Mouse (Mus musculus) embryonic facial prominence, embryonic 14.5 days (tissue): ENCODE data around the gene Arhgef25. TPM values are rescaled to one million over a fixed set of nuclear protein-coding genes. Genes with fewer than 3 reads are reported as not detected.

ENCODE experiments used
- ATAC-seq: fragments of 200-750 bp; cut with Nextera tagmentation; 2 replicates; pipeline ENCODE4 v1.8.0; 2017; ENCODE audit warnings: low read depth, moderate number of reproducible peaks, moderate TSS enrichment
- DNase-seq: peaks from one replicate; pipeline ENCODE4 v3.0.0-alpha.2; 2015; ENCODE audit warnings: low spot score
- H3K27ac ChIP-seq: fragments of 300-500 bp; sonication (generic); replicated peaks from 2 replicates; pipeline ENCODE4 v1.5.1; 2014; ENCODE audit warnings: low read depth, mild to moderate bottlenecking, low read length, moderate library complexity
- H3K27me3 ChIP-seq: fragments of 300-500 bp; sonication (generic); replicated peaks from 2 replicates; pipeline ENCODE4 v1.6.1; 2014; ENCODE audit warnings: low read length; ENCODE audit not compliant: control insufficient read depth, insufficient read depth
- H3K36me3 ChIP-seq: fragments of 300-500 bp; sonication (generic); 2 replicates; pipeline ENCODE4 v1.6.1; 2014; ENCODE audit warnings: low read length, mixed read lengths; ENCODE audit not compliant: control insufficient read depth, insufficient read depth
- H3K4me1 ChIP-seq: fragments of 300-500 bp; sonication (generic); 2 replicates; pipeline ENCODE4 v1.6.1; 2014; ENCODE audit warnings: antibody characterized with exemption, low read length; ENCODE audit not compliant: control insufficient read depth, insufficient read depth
- H3K4me2 ChIP-seq: fragments of 300-500 bp; sonication (generic); 2 replicates; pipeline ENCODE4 v1.6.1; 2014; ENCODE audit warnings: low read depth, mild to moderate bottlenecking, low read length, moderate library complexity, mixed read lengths
- H3K4me3 ChIP-seq: fragments of 300-500 bp; sonication (generic); 2 replicates; pipeline ENCODE4 v1.5.1; 2014; ENCODE audit warnings: low read depth, mild to moderate bottlenecking, low read length
- H3K9ac ChIP-seq: fragments of 300-500 bp; sonication (generic); 2 replicates; pipeline ENCODE4 v1.6.1; 2014; ENCODE audit warnings: low read depth, mild to moderate bottlenecking, low read length, moderate library complexity, mixed read lengths
- H3K9me3 ChIP-seq: fragments of 300-500 bp; sonication (generic); 2 replicates; pipeline ENCODE4 v1.6.1; 2016; ENCODE audit warnings: low read length; ENCODE audit not compliant: control insufficient read depth
- whole genome bisulfite sequencing: fragments of 180-500 bp; shearing (Covaris S2); extraction: QIAGEN DNeasy Blood & Tissue Kit; methylation state at CpG from one replicate; pipeline ENCODE4 v1.1.7; 2014; 5-methylcytosine and 5-hydroxymethylcytosine counted together
- polyA plus RNA-seq: library from polyadenylated mRNA; unstranded; fragments of >200 nt; fragmentation: Nextera tagmentation; extraction: Ambion mirVana; gene quantifications from 2 replicates; pipeline ENCODE4 v1.2.1, GENCODE M21; 2014

Gene Arhgef25
- polyA plus RNA-seq, 1 experiment from 2014 or later: 76.7 TPM

DNA sequence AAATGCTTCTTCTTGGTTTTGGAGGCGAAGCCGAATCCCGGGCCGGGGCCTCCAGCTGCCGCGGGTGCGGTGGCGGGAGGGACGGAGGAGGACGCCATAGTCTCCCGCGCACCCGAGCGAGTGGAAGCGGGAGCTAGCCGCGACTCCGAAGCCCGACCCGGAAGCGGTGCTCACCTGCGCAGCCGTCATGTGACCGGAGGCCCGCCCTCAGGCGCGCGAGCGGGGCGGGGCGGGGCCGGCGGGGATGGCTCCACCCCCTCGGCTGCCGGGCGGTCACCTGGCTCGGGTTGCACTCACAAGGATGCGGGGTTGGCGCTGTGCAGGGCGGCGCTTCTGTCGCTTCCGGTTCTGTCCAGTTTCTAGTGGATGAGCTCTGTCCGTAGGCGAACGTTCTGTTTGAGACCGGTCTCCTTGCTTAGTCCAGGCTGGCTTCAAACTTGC is 21.6 kb upstream of the Arhgef25 start, which contains the start of gene Pip4k2c:
Pip4k2c (minus strand) TSS at position 172 of the 441 bp plus-strand sequence.
- no peaks in the 10 kb centered on the region for H3K9me3 ChIP-seq
- peak; percentile 93 for DNase-seq
- H3K4me1 ChIP-seq: peaks cover 8% of the 10 kb centered on the region
- peak; percentile 97 for ATAC-seq
- H3K27me3 ChIP-seq: no peaks in the 10 kb centered on the region
- WGBS: under 1% methylated on average over 34 of the region's 47 CpGs
- no peak within 1 kb of the TSS for H3K27ac ChIP-seq
- peak within 1 kb of the TSS; percentile 69 for H3K4me2 ChIP-seq
- H3K9ac ChIP-seq: peak within 1 kb of the TSS; percentile 73
- H3K4me3 ChIP-seq: peak within 1 kb of the TSS; percentile 71
- peaks cover 18% of the 10 kb centered on the region for H3K36me3 ChIP-seq

DNA sequence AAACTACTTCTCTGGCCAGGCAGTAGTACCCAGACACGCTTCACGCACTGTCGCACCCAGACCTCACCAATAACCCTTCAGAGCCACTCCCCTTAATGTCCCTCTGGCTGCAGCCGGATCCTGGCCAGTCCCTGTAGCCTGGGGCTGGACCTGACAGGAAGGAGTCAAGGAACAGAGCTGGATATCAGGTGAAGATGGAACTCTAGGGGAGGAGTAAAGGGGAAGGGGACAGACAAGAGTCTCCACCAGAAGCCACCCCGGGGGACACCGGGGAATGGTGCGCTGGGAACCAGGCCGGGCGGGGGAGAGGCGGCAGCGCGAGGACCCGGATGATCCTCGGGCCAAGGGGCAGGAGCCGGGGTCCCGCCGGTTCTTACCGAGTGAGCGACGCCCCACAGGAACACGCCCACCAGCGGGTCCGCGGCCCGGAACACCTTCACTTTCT is 21.1 kb upstream of the Arhgef25 start:
- Histone ChIP-seq H3K9me3 (no peaks in the 10 kb centered on the region), H3K4me2 (peak overlapping the region; percentile 69), H3K27ac (no peak overlapping the region), H3K4me3 (peak overlapping the region; percentile 71), H3K4me1 (peaks cover 8% of the 10 kb centered on the region), H3K36me3 (peaks cover 23% of the 10 kb centered on the region), H3K27me3 (no peaks in the 10 kb centered on the region), H3K9ac (peak overlapping the region; percentile 73)
- under 1% methylated on average over 11 of the region's 25 CpGs for WGBS
- ATAC-seq (peak; percentile 56), DNase-seq (peak; percentile 7)

DNA sequence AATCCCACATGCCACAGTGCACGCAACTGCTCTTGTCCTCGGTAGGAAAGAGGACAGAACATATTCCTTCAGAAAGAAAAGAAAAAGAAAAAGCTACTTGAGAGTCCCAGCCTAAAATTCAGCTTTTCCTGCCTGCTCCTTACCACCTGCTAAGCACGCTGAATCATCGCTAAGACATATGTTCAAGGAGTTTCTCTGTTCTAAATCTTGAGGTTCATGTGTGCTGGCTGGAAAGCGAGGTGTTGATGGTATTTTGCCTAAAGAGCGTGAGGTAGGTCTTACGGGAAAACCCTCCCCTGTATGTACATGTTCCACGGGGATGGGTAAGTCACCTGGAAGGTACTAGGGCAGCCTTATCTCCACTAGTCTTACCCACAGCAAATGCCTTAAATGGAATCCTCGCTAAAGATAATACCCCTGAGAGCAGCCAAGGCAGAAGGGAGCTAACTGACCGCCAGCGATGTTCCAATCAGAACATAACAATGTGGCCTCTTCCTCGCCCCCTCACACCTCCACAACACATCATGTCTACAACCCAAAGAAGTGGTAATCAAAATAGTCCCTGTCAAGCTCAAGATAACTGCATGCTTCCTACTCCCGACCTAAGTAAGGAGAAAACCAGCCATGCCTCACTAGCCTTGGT is 20.2 kb upstream of the Arhgef25 start:
- Histone ChIP-seq H3K36me3 (peaks cover 31% of the 10 kb centered on the region), H3K9ac (peak overlapping the region; percentile 73; the same call in 1 of the 2 replicates), H3K27ac (no peak overlapping the region), H3K9me3 (no peaks in the 10 kb centered on the region), H3K4me2 (peak overlapping the region; percentile 69), H3K4me1 (peaks cover 8% of the 10 kb centered on the region), H3K4me3 (peak overlapping the region; percentile 71; the same call in 1 of the 2 replicates), H3K27me3 (no peaks in the 10 kb centered on the region)
- 84% methylated on average over 13 of the region's 13 CpGs for WGBS
- DNase-seq (no peak), ATAC-seq (no peak)

DNA sequence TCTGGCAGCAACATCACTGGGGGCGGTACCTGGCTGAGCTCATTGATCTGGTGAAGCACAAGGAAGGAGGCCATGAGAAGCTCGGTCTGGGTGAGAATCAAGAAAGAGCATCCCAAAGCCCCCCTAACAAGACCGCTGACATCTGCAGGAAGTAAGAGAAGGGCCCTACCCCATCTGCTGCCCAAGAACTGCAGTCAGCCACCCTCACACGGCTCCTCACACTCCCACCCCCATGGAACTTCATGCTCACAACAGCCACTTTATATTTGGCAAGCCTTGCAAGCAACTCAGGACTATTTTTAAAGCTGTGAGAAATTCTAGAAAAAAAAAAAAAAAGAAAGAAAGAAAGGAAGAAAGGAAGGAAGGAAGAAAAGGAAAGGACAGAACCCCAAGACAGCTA is 19.0 kb upstream of the Arhgef25 start:
- no peak overlapping the region for H3K4me3 ChIP-seq
- DNase-seq: no peak
- no peak overlapping the region for H3K9ac ChIP-seq
- ATAC-seq: no peak
- H3K36me3 ChIP-seq: peaks cover 40% of the 10 kb centered on the region
- peaks cover 8% of the 10 kb centered on the region for H3K4me1 ChIP-seq
- H3K4me2 ChIP-seq: no peak overlapping the region
- H3K9me3 ChIP-seq: no peaks in the 10 kb centered on the region
- no peaks in the 10 kb centered on the region for H3K27me3 ChIP-seq
- 82% methylated on average over 4 of the region's 4 CpGs for WGBS
- H3K27ac ChIP-seq: no peak overlapping the region

DNA sequence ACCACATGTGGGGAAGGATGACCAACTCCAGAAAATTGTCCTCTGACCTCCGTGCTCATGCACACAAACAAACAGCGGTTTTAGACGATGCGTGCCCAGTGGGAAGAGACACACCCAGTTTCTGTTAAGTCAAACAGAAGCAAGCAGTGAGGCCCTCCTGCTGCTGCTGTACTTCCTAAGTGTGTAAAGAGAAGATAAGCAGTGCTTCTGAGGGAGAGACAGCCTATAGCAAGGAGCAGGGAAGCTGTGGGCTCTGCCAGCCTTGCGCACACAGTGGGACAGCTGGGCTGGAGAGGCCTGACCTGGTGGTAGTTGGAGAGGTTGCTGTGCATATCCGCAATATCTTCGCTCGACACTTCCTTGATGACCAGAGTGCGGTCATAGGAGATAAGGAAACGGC is 15.5 kb upstream of the Arhgef25 start:
- H3K9ac ChIP-seq: no peak overlapping the region
- peaks cover 2% of the 10 kb centered on the region for H3K4me1 ChIP-seq
- 87% methylated on average over 10 of the region's 10 CpGs for WGBS
- ATAC-seq: no peak
- H3K27ac ChIP-seq: no peak overlapping the region
- DNase-seq: no peak
- H3K9me3 ChIP-seq: no peaks in the 10 kb centered on the region
- no peaks in the 10 kb centered on the region for H3K27me3 ChIP-seq
- no peak overlapping the region for H3K4me3 ChIP-seq
- peaks cover 64% of the 10 kb centered on the region for H3K36me3 ChIP-seq
- H3K4me2 ChIP-seq: no peak overlapping the region

DNA sequence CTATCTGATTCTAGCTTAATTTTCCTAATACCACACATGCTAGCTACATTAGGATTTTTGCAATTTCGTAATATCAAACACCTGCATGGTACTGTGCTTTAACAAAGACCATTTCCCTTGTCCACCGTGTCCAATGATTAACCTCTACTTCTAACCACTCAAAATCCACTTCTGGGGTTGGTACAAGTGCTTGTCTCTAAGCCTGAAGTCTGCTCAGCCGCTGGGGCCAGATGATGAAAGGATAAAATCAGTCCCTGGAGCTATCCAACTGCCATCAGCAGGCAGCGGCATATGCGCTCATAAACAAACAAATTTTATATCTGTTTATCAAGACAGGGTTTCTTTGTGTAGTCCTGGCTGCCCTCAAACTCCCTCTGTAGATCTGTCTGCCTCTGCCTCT is 14.7 kb upstream of the Arhgef25 start:
- Histone ChIP-seq H3K36me3 (peaks cover 64% of the 10 kb centered on the region), H3K4me2 (no peak overlapping the region), H3K4me1 (no peaks in the 10 kb centered on the region), H3K27ac (no peak overlapping the region), H3K9me3 (no peaks in the 10 kb centered on the region), H3K9ac (no peak overlapping the region), H3K4me3 (no peak overlapping the region), H3K27me3 (no peaks in the 10 kb centered on the region)
- 95% methylated on average over 5 of the region's 5 CpGs for WGBS
- no peak for ATAC-seq
- DNase-seq: no peak

DNA sequence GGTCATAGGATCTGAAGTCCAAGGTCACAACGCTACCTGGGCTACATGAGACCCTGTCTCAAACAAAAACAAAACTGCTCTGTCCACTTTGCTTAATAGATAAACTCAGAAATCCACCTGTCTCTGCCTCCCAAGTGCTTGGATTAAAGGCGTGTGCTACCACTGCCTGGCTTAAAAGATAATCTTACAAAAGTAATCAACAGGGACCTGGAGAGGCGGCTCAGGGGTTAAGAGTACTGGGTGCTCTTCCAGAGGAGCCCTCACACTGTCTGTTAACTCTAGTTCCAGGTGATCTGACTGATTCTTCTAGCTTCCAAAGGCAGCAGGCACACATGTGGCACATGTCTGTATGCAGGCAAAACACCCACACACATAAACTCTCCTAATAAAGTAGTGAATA is 13.2 kb upstream of the Arhgef25 start:
- no peaks in the 10 kb centered on the region for H3K9me3 ChIP-seq
- H3K36me3 ChIP-seq: peaks cover 76% of the 10 kb centered on the region
- H3K4me2 ChIP-seq: no peak overlapping the region
- H3K27ac ChIP-seq: no peak overlapping the region
- no peak overlapping the region for H3K4me3 ChIP-seq
- no peak overlapping the region for H3K9ac ChIP-seq
- DNase-seq (no peak), ATAC-seq (no peak)
- WGBS: 84% methylated on average over 3 of the region's 3 CpGs
- no peaks in the 10 kb centered on the region for H3K4me1 ChIP-seq
- H3K27me3 ChIP-seq: no peaks in the 10 kb centered on the region

DNA sequence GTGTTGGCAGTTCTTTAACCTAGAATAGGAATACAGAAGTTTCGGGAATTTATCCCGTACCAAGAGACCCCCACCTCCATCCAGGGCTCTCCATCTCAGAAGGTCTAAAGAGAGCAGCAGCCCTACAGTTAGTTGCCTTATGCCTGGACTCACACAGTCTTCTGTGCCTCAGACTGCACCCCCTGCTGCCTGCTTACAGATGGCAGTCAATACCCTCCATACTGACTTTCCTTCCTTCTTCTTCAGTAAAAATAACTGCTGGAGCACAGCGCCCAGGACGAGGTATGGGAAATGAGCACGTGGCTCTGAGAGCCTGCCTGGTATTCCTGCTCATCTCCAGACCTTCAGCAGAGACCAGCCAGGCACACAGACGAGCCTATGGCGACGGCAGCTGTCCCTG is 10.4 kb upstream of the Arhgef25 start:
- Histone ChIP-seq H3K4me3 (no peak overlapping the region), H3K9ac (no peak overlapping the region), H3K9me3 (no peaks in the 10 kb centered on the region), H3K4me2 (no peak overlapping the region), H3K27me3 (no peaks in the 10 kb centered on the region), H3K4me1 (peaks cover 8% of the 10 kb centered on the region), H3K36me3 (peaks cover 55% of the 10 kb centered on the region), H3K27ac (no peak overlapping the region)
- ATAC-seq (no peak), DNase-seq (no peak)
- 78% methylated on average over 8 of the region's 8 CpGs for WGBS

DNA sequence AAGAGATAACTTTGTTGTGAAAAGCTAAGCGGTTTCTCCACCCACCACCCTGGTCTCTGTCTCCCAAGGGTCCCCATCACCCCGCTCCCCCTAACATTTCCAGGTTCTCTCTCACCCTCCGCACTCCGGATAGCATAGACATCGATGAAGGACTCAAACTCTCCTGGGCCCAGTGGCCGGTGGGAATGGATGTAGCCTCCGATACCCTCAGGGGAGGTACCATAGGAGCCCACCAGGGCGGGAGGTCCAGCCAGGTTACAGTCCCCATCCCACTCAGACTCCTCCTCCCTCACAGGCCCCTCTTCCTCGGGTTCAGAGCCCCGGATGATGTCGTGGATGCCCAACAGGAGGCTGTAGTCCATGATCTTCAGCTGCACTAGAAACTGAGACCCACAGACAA is 9.6 kb upstream of the Arhgef25 start:
- Histone ChIP-seq H3K36me3 (peaks cover 48% of the 10 kb centered on the region), H3K4me2 (no peak overlapping the region), H3K4me3 (no peak overlapping the region), H3K4me1 (peaks cover 10% of the 10 kb centered on the region), H3K27me3 (no peaks in the 10 kb centered on the region), H3K27ac (no peak overlapping the region), H3K9me3 (no peaks in the 10 kb centered on the region), H3K9ac (no peak overlapping the region)
- ATAC-seq: no peak
- DNase-seq: no peak
- 85% methylated on average over 11 of the region's 11 CpGs for WGBS
